Mouse (Mus musculus): ENCODE measurements around the gene Crim1.

DNA sequence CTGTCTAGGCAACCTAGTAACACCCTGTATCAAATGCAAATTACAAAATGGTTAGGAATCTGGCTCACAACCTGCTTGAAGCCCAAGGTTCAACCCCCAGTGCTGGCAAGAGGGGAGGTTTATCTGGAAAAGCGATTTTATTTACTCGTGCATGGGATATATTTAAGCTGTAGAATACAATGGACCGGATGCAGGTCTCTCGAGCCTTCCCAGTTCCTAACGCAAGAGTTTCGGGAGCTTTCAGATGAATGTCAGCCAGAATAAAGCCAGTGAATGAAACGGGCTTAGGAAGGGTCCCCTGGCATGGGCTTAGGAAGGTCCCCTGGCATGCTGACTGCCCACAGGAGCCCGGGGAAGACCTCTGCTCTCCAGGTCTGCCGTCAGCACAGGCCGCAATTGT is 206.8 kb downstream of the Crim1 start:
- TF ChIP-seq CTCF (IDR thresholded peaks at IDR 0.05; ENCODE audit: control insufficient read depth, insufficient read depth, low read length) (no peak), POLR2A (IDR thresholded peaks at IDR 0.05; ENCODE audit: borderline replicate concordance, control insufficient read depth, low read depth, low read length) (no peak)
